Mouse (Mus musculus): ENCODE data around the gene Als2cl.

DNA sequence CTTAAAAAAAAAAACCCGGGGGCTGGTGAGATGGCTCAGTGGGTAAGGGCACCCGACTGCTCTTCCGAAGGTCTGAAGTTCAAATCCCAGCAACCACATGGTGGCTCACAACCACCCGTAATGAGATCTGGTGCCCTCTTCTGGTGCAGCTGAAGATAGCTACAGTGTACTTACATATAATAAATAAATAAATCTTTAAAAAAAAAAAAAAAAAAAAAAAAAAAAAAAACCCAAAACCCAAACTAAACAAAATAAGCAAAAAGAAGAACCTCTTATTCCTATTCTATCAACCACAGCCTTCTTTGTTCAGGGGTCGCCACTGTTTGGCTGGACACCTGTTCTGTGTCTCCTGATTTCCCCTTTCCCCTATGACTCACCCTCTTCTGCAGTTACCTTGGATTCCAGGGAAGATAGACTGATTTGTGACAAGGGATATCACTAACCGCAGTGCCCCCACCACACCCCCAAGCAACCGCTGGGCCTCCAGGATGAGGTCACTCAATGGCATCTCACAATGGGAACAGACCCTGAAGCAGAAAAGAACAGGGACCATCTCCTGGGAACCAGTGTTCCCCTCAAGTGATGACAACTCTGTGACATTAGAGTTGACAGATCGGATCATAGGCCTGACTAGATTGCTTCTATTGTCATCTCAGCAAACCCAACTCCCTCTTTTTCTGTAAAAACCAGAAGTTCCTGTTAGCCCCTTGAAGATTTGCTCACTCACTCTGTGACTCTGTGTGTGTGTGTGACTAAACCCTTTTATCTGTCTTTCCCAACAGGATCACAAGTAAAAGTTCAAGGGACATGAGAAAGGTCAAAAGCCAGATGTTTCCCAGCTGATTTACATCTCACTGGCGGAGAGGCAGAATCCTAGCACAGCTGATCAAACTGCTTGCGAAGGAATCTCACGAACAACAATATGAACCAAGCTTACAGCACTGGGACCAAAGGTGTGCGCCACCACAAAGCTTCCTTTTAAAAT is 58.1 kb downstream of the Als2cl start:
- TF ChIP-seq POLR2A (IDR thresholded peaks at IDR 0.05; ENCODE audit: control insufficient read depth, extremely low read depth, insufficient read depth, low read length, poor library complexity) (no peak), CTCF (IDR thresholded peaks at IDR 0.05; ENCODE audit: borderline replicate concordance, control insufficient read depth, extremely low read depth, insufficient read depth, low read length, poor library complexity) (no peak)
